Mouse (Mus musculus) heart, embryonic 11.5 days (tissue): ENCODE data around the gene Wdr74. TPM values are rescaled to one million over a fixed set of nuclear protein-coding genes. Genes with fewer than 3 reads are reported as not detected.

Experiments
- ATAC-seq: fragments of 200-750 bp; cut with Nextera tagmentation; replicated peaks from 2 replicates; pipeline ENCODE4 v1.8.0; 2017; ENCODE audit warnings: moderate library complexity; ENCODE audit not compliant: insufficient number of reproducible peaks, low FRiP score, low TSS enrichment
- H3K27ac ChIP-seq: fragments of 300-500 bp; sonication (generic); 2 replicates; pipeline ENCODE4 v1.5.1; 2014; ENCODE audit warnings: mild to moderate bottlenecking, low read depth, low read length
- H3K27me3 ChIP-seq: fragments of 300-500 bp; sonication (generic); 2 replicates; pipeline ENCODE4 v1.6.1; 2014; ENCODE audit warnings: mild to moderate bottlenecking, low read length, mixed read lengths; ENCODE audit not compliant: control insufficient read depth, insufficient read depth
- H3K36me3 ChIP-seq: fragments of 300-500 bp; sonication (generic); 2 replicates; pipeline ENCODE4 v1.6.1; 2014; ENCODE audit warnings: mild to moderate bottlenecking, low read length, moderate library complexity, mixed read lengths; ENCODE audit not compliant: control insufficient read depth, insufficient read depth
- H3K4me1 ChIP-seq: fragments of 300-500 bp; sonication (generic); 2 replicates; pipeline ENCODE4 v1.6.1; 2014; ENCODE audit warnings: low read length; ENCODE audit not compliant: control insufficient read depth, insufficient read depth
- H3K4me2 ChIP-seq: fragments of 300-500 bp; sonication (generic); 2 replicates; pipeline ENCODE4 v1.6.1; 2014; ENCODE audit warnings: mild to moderate bottlenecking, moderate library complexity
- H3K4me3 ChIP-seq: fragments of 300-500 bp; sonication (generic); 2 replicates; pipeline ENCODE4 v1.5.1; 2014; ENCODE audit warnings: low read depth, low read length
- H3K9ac ChIP-seq: fragments of 300-500 bp; sonication (generic); 2 replicates; pipeline ENCODE4 v1.6.1; 2014; ENCODE audit warnings: mild to moderate bottlenecking, low read depth, low read length, moderate library complexity
- H3K9me3 ChIP-seq: fragments of 300-500 bp; sonication (generic); replicated peaks from 2 replicates; pipeline ENCODE4 v1.6.1; 2016; ENCODE audit warnings: low read length; ENCODE audit not compliant: control insufficient read depth
- WGBS: fragments of 180-500 bp; shearing (Covaris S2); extraction: QIAGEN DNeasy Blood & Tissue Kit; methylation state at CpG from one replicate; pipeline ENCODE4 v1.1.7; 2014; ENCODE audit not compliant: insufficient replicate concordance; 5-methylcytosine and 5-hydroxymethylcytosine counted together
- polyA plus RNA-seq: library from polyadenylated mRNA; unstranded; fragments of >200 nt; fragmentation: Nextera tagmentation; extraction: Ambion mirVana; gene quantifications from 2 replicates; pipeline ENCODE4 v1.2.1, GENCODE M21; 2014

Gene Wdr74
- polyA plus RNA-seq, 1 experiment from 2014 or later, result 58.8 TPM

DNA sequence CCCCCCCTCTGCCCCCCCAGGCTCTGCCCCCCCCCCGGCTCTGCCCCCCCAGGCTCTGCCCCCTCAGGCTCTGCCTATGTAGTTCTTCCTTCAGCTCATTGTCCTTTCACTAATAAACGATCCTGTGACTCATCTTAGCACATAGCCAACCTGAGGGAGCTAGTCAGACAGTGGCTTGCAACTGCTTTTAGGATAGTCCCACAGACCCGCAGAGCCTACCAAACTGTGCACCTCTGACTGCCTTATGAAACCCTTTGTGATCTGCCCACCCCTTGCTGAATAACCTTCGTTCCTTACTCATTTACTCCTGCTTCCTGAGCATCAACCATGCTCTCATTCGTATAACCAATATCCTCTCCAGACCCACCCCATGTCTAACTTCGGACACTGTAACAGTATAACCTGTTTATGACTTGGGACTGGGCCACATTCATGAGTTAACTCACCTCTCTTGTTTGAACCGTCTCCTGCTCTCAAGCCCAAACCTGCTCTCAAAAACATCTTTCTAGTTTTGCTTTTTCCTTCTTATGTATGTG lies 29.4 kb upstream of the Wdr74 start:
- peaks cover 28% of the 10 kb centered on the region for H3K36me3 ChIP-seq
- H3K4me3 ChIP-seq, result no peak overlapping the region
- H3K27me3 ChIP-seq, result no peaks in the 10 kb centered on the region
- H3K4me1 ChIP-seq, result peaks cover 4% of the 10 kb centered on the region; the same call in 1 of the 2 replicates
- WGBS, result 82% methylated on average over 7 of the region's 7 CpGs
- H3K9me3 ChIP-seq, result no peaks in the 10 kb centered on the region
- no peak overlapping the region for H3K9ac ChIP-seq
- no peak overlapping the region for H3K4me2 ChIP-seq
- H3K27ac ChIP-seq, result no peak overlapping the region
- ATAC-seq, result no peak

DNA sequence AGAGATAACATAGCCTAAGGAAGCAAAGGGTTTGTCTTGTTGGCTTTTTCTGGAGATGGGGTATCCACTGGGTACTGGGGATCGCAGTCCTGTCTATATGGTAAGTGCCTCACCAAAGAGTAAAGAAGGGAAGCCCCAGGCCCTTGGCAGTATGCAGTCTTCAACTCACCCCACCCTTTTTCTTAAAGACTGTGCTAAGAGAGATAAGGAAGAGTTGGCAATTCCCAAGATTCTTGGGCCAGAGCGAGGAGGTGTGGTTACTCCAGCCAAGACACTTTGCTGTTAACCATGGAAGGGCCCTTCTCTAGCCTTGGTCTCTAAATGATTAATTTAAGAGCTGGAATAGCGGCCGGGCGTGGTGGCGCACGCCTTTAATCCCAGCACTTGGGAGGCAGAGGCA lies 28.7 kb upstream of the Wdr74 start:
- no peak overlapping the region for H3K27ac ChIP-seq
- WGBS, result 91% methylated on average over 7 of the region's 7 CpGs
- peaks cover 10% of the 10 kb centered on the region for H3K4me1 ChIP-seq
- peaks cover 34% of the 10 kb centered on the region for H3K36me3 ChIP-seq
- H3K27me3 ChIP-seq, result no peaks in the 10 kb centered on the region
- H3K4me2 ChIP-seq, result no peak overlapping the region
- ATAC-seq, result no peak
- no peaks in the 10 kb centered on the region for H3K9me3 ChIP-seq
- H3K9ac ChIP-seq, result no peak overlapping the region
- no peak overlapping the region for H3K4me3 ChIP-seq

DNA sequence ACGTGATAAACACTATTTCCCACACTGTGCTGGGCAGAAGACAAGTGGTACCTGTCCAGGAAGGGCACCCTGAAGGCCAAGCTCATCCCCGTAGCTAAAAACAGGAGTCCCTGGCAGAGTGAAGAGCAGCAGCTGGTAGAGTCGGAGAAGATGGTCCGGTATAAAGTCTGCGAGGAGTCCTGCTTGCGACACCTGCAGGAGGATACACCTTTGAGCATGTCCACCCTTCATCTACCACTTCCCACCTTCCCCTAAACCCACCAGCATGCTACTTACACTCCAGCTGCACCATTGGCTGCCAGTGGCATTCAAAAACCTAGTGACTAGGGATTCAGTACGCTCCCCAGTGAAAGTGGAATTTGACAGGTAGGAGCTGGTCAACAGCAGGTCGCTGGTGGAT lies 26.7 kb upstream of the Wdr74 start:
- peaks cover 14% of the 10 kb centered on the region for H3K4me1 ChIP-seq
- H3K27me3 ChIP-seq, result no peaks in the 10 kb centered on the region
- no peak for ATAC-seq
- no peak overlapping the region for H3K27ac ChIP-seq
- H3K9me3 ChIP-seq, result no peaks in the 10 kb centered on the region
- no peak overlapping the region for H3K9ac ChIP-seq
- no peak overlapping the region for H3K4me2 ChIP-seq
- no peak overlapping the region for H3K4me3 ChIP-seq
- WGBS, result 94% methylated on average over 8 of the region's 8 CpGs
- H3K36me3 ChIP-seq, result peaks cover 36% of the 10 kb centered on the region

DNA sequence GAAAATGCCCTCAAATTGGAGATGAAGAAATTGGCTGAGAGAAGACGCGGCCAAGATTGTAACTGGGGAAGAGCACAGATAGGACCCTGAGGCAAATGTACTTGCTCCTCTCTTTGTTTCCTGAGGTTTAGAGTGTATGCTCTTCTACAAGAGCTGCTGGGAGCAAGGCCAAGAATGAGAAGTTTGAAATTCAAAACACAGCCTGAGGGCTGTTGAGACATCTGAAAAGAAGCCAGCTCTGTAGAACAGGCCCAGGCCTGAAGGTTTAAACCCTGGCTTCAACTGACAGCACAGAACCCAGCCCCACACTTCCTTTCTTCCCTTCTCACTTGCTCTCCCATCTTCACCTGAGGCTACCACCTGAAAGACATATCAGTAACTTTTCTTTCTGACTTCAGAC lies 25.6 kb upstream of the Wdr74 start:
- no peak overlapping the region for H3K4me2 ChIP-seq
- ATAC-seq, result no peak
- WGBS, result 95% methylated on average over 2 of the region's 2 CpGs
- no peaks in the 10 kb centered on the region for H3K9me3 ChIP-seq
- no peak overlapping the region for H3K4me3 ChIP-seq
- no peak overlapping the region for H3K27ac ChIP-seq
- H3K36me3 ChIP-seq, result peaks cover 36% of the 10 kb centered on the region
- no peak overlapping the region for H3K9ac ChIP-seq
- no peaks in the 10 kb centered on the region for H3K27me3 ChIP-seq
- H3K4me1 ChIP-seq, result peaks cover 17% of the 10 kb centered on the region

DNA sequence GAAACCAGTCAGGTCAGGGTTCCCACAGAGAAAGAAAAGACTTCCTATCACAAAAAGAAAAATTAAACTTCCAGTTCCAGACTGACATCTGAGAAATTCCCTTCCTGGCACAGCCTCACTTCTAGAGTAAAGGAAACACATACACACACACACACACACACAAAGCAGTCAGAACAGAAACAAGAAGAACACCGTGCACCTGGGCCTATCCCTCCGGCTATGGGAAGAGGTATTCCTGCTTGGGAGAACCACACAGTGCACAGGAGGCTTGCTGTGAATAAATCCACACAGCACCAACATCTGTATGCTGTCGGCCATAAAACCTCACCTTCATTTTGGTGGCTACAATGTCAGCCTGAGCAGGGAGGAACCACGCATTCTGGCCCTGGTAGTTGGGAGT lies 24.1 kb upstream of the Wdr74 start:
- Histone ChIP-seq H3K9ac (peak overlapping the region; percentile 90), H3K36me3 (peaks cover 36% of the 10 kb centered on the region), H3K4me3 (peak overlapping the region; percentile 72), H3K4me1 (peaks cover 17% of the 10 kb centered on the region), H3K9me3 (no peaks in the 10 kb centered on the region), H3K27ac (no peak overlapping the region), H3K4me2 (peak overlapping the region; percentile 68), H3K27me3 (no peaks in the 10 kb centered on the region)
- ATAC-seq, result no peak
- 75% methylated on average over 4 of the region's 4 CpGs for WGBS

DNA sequence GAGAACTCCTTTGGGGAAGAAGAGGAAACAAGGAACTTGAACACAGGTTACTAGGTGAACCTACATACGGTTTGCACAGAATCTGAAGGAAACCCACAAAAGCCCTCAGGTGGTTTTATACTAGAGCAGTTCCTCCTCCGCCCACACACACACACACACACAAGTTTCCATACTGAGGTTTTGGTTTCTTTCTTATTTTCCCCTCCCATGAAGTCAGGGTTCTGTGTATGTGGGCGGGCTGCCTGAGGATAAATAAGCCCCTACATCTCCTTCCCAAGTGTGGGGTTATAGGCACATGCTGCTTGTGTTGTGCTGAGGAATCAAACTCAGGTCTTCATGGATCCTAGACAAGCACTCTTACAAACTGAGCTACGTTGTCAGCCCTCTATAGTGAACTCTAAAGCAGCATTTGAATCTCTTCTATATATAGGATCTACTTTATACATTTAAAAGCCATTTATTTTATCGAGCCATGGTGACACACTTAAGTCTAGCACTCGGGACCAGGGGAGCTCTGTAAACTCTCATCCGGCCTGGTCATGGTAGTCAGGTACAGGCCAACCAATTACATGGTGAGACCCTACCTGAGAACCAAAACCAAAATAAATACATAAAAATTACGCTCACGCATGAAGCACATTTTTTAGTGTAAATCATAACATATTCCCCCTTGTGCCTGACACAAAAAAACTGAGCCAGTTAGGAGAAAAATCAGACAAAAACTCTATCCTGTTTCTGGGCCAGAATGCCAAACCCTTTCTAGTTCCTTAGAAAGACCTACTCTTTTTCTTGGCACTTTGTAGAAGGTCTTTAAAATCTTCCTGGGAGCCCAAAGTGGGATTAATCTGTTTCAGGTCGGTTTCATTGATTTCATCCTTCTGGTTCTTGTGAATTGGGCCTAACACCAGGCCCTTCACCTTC lies 23.4 kb upstream of the Wdr74 start:
- peaks cover 36% of the 10 kb centered on the region for H3K36me3 ChIP-seq
- WGBS, result 51% methylated on average over 10 of the region's 10 CpGs
- H3K27ac ChIP-seq, result peak overlapping the region; percentile 88
- peaks cover 17% of the 10 kb centered on the region for H3K4me1 ChIP-seq
- ATAC-seq, result no peak
- no peaks in the 10 kb centered on the region for H3K9me3 ChIP-seq
- H3K27me3 ChIP-seq, result no peaks in the 10 kb centered on the region
- peak overlapping the region; percentile 68 for H3K4me2 ChIP-seq
- H3K9ac ChIP-seq, result peak overlapping the region; percentile 90
- H3K4me3 ChIP-seq, result peak overlapping the region; percentile 72

DNA sequence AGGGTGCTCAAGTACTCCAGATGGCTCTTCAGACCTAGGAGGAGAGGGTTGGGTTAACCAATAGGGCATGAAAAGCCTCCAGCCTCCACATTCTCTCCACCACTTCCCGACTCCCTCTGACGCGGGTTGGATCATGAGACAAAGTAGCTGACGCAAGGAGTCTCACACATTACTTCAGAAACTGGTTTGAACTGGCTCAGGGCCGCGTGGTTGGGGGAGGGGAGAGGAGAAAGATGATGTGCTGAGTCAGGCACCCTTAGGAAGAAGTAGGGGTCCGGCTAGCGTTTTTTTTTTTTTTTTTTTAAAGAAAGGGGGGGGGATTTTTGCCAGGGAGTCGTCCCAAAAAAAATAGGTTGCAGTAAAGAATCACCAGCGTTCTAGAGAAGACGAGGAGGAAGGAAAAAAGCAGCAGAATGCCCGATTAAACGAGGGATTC lies 22.7 kb upstream of the Wdr74 start:
- under 1% methylated on average over 13 of the region's 13 CpGs for WGBS
- H3K9me3 ChIP-seq, result no peaks in the 10 kb centered on the region
- H3K27me3 ChIP-seq, result no peaks in the 10 kb centered on the region
- H3K4me1 ChIP-seq, result peaks cover 17% of the 10 kb centered on the region
- peak overlapping the region; percentile 68 for H3K4me2 ChIP-seq
- H3K36me3 ChIP-seq, result peaks cover 30% of the 10 kb centered on the region
- ATAC-seq, result peak; percentile 43; the same call in 1 of the 2 replicates
- H3K4me3 ChIP-seq, result peak overlapping the region; percentile 72
- H3K27ac ChIP-seq, result peak overlapping the region; percentile 88
- H3K9ac ChIP-seq, result peak overlapping the region; percentile 90

DNA sequence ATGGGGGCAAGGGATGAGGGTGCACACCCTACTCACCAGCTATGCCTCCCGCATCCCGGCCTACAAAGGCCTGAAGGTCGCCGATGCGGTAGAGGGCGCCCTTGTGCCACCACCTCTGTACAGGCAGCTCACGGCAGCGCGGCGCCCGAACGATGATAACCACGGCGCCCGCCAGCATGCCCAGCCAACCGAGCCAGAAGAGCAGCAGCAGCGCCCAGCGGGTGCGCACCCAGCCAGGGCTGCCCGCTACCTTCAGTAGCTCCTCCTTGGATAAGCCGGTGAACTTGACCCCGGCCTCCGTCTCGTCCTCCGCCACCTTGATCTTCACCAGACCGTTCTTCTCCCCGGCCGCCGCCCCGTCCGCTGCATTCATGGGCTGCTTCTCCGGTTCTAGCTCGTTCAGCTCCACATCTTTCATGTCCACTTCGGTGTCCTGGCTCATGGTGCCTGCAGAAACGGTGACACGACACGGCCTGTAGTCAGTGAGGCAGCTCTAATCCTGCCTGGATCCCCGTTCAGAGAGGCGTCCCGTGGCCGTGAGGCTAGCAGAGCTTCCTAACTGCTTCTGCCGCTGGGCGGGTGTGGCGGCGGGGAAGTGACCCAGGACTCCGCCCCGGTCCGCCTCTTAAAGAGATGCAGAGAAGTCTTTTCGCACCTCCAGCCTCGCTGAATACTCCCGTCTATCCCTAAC lies 22.2 kb upstream of the Wdr74 start:
- peaks cover 25% of the 10 kb centered on the region for H3K36me3 ChIP-seq
- H3K9ac ChIP-seq, result peak overlapping the region; percentile 90
- peak overlapping the region; percentile 72 for H3K4me3 ChIP-seq
- WGBS, result under 1% methylated on average over 51 of the region's 51 CpGs
- no peaks in the 10 kb centered on the region for H3K27me3 ChIP-seq
- peak overlapping the region; percentile 88 for H3K27ac ChIP-seq
- peak; percentile 91 for ATAC-seq
- peaks cover 17% of the 10 kb centered on the region for H3K4me1 ChIP-seq
- no peaks in the 10 kb centered on the region for H3K9me3 ChIP-seq
- peak overlapping the region; percentile 68 for H3K4me2 ChIP-seq
